Mouse (Mus musculus): ENCODE measurements at regions not wholly inside any gene's neighbourhood (a gene's known extent, or its start where the extent isn't known, plus 50 kb on each side); places are given as distances from the start of the nearest gene placed in this dataset.

DNA sequence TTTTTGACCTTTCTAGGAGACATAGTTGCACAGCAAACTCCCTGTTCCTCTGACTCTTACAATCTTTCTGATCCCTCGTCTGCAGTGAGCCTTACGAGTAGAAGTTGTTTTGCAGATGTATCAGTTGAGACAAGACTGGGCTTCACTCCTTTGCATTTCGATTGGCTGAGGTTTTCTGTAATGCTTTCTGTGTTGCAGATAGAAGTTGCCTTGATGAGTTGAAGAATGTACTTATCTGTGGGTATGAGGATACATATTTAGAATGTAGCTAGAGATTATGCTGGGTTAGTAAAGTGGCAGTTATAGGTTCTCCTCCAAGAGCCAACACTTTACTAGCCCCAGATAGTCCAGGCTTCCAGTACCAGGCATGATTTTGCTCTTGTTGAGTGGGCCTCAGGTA, 199.7 kb upstream of the Id2 start:
- Histone ChIP-seq H3K36me3 (ENCODE audit: insufficient read depth, low read length) (no peaks in the 10 kb centered on the region), H3K4me1 (replicated peaks; ENCODE audit: low read depth, low read length) (peaks cover 5% of the 10 kb centered on the region), H3K9me3 (ENCODE audit: low read length) (no peaks in the 10 kb centered on the region), H3K4me3 (replicated peaks; ENCODE audit: low read length) (no peak overlapping the region), H3K27me3 (ENCODE audit: insufficient read depth, low read length) (no peaks in the 10 kb centered on the region)
- TF ChIP-seq CTCF (conservative IDR thresholded peaks at IDR 0.05; ENCODE audit: low read length) (no peak), NANOG (IDR thresholded peaks at IDR 0.05; ENCODE audit: borderline replicate concordance, low read length) (no peak), POU5F1 (IDR thresholded peaks at IDR 0.05; ENCODE audit: borderline replicate concordance, low read length) (no peak)

GRCm38 (mm10) chr12:25294179-25295025, 197.5 kb upstream of the Id2 start:
- no peak overlapping the region for H3K4me3 ChIP-seq (replicated peaks; ENCODE audit: low read length)
- no peaks in the 10 kb centered on the region for H3K4me1 ChIP-seq (replicated peaks; ENCODE audit: low read depth, low read length)
- H3K27me3 ChIP-seq (ENCODE audit: insufficient read depth, low read length), result no peaks in the 10 kb centered on the region
- no peaks in the 10 kb centered on the region for H3K9me3 ChIP-seq (ENCODE audit: low read length)
- no peak for TF ChIP-seq NANOG (IDR thresholded peaks at IDR 0.05; ENCODE audit: borderline replicate concordance, low read length)
- no peaks in the 10 kb centered on the region for H3K36me3 ChIP-seq (ENCODE audit: insufficient read depth, low read length)

DNA sequence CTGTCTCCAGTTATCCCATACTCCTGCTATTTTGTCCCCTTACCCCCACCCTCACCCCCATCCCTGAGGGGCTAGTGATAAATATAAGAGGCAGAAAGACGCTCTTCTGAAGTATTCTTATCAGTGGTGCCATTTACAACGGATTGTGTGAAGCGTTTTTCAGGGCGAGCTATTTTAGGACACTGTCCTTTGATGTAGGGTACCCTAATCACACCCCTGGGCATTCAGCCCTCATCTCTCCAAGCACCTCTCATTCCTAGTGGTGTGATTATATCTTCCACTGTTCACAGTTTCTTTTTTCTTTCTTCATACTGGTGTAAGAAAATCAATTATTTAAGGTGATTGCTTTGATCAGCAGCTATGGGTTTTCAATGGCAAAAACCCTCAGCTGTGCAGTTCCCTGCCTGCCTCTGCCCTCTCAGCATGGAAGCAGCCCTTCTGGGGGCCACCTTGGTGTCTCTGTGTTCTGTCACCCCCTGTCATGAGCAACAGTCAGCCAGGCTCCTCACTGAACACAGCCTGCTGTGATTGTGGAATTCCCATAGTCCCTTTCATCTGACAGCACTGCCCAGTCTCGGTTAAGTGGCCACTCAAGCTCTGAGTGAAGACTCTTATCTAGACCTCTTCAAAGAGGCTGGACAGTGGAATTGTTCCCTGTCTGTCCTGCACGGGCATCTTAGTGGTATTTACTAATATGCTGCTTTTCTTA, 196.7 kb upstream of the Id2 start:
- H3K9me3 ChIP-seq (ENCODE audit: low read length), result no peaks in the 10 kb centered on the region
- TF ChIP-seq POU5F1 (IDR thresholded peaks at IDR 0.05; ENCODE audit: borderline replicate concordance, low read length) (no peak), NANOG (IDR thresholded peaks at IDR 0.05; ENCODE audit: borderline replicate concordance, low read length) (no peak), CTCF (conservative IDR thresholded peaks at IDR 0.05; ENCODE audit: low read length) (no peak)

GRCm38 (mm10) chr12:25289381-25289780, 192.4 kb upstream of the Id2 start:
- TF ChIP-seq POU5F1 (IDR thresholded peaks at IDR 0.05; ENCODE audit: borderline replicate concordance, low read length) (no peak), CTCF (conservative IDR thresholded peaks at IDR 0.05; ENCODE audit: low read length) (no peak), NANOG (IDR thresholded peaks at IDR 0.05; ENCODE audit: borderline replicate concordance, low read length) (no peak)
- no peaks in the 10 kb centered on the region for H3K4me1 ChIP-seq (replicated peaks; ENCODE audit: low read depth, low read length)
- H3K27me3 ChIP-seq (ENCODE audit: insufficient read depth, low read length), result no peaks in the 10 kb centered on the region
- H3K9me3 ChIP-seq (ENCODE audit: low read length), result no peaks in the 10 kb centered on the region
- no peak overlapping the region for H3K4me3 ChIP-seq (replicated peaks; ENCODE audit: low read length)
- H3K36me3 ChIP-seq (ENCODE audit: insufficient read depth, low read length), result no peaks in the 10 kb centered on the region

More for the DNA sequence above, 196.7 kb upstream of the Id2 start:
- Histone ChIP-seq H3K27me3 (ENCODE audit: insufficient read depth, low read length) (no peaks in the 10 kb centered on the region), H3K36me3 (ENCODE audit: insufficient read depth, low read length) (no peaks in the 10 kb centered on the region), H3K4me3 (replicated peaks; ENCODE audit: low read length) (no peak overlapping the region), H3K4me1 (replicated peaks; ENCODE audit: low read depth, low read length) (no peaks in the 10 kb centered on the region)

DNA sequence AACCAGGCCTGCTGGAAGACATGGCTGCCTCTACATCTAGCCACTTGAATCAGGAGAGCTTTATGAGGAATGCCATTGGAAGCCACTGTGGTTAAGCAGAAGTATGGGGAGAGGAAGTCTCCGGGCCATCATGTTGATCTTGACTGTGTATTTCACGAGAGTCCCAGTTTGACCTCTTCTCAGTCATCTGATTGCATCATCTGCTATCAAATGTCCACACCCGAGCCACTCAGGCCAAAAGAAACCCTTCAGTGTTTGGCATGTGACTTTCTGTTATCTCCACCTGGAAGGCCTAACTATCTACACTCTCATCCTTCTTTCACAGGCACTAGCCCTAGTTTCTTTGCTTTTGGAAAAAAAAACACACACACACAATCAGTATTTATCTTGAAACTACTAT, 186.9 kb upstream of the Id2 start:
- no peak for TF ChIP-seq CTCF (conservative IDR thresholded peaks at IDR 0.05; ENCODE audit: low read length)
- H3K4me1 ChIP-seq (replicated peaks; ENCODE audit: low read depth, low read length), result no peaks in the 10 kb centered on the region

GRCm38 (mm10) chr12:25281438-25281837, 184.5 kb upstream of the Id2 start:
- Histone ChIP-seq H3K36me3 (ENCODE audit: insufficient read depth, low read length) (no peaks in the 10 kb centered on the region), H3K4me1 (replicated peaks; ENCODE audit: low read depth, low read length) (no peaks in the 10 kb centered on the region), H3K4me3 (replicated peaks; ENCODE audit: low read length) (no peak overlapping the region), H3K9me3 (ENCODE audit: low read length) (no peaks in the 10 kb centered on the region), H3K27me3 (ENCODE audit: insufficient read depth, low read length) (peaks cover under 1% of the 10 kb centered on the region; the same call in 1 of the 2 replicates)
- no peak for TF ChIP-seq POU5F1 (IDR thresholded peaks at IDR 0.05; ENCODE audit: borderline replicate concordance, low read length)
- TF ChIP-seq CTCF (conservative IDR thresholded peaks at IDR 0.05; ENCODE audit: low read length), result no peak
- TF ChIP-seq NANOG (IDR thresholded peaks at IDR 0.05; ENCODE audit: borderline replicate concordance, low read length), result no peak

More for the DNA sequence above, 186.9 kb upstream of the Id2 start:
- no peaks in the 10 kb centered on the region for H3K9me3 ChIP-seq (ENCODE audit: low read length)
- H3K4me3 ChIP-seq (replicated peaks; ENCODE audit: low read length), result no peak overlapping the region
- no peaks in the 10 kb centered on the region for H3K36me3 ChIP-seq (ENCODE audit: insufficient read depth, low read length)
- no peaks in the 10 kb centered on the region for H3K27me3 ChIP-seq (ENCODE audit: insufficient read depth, low read length)

DNA sequence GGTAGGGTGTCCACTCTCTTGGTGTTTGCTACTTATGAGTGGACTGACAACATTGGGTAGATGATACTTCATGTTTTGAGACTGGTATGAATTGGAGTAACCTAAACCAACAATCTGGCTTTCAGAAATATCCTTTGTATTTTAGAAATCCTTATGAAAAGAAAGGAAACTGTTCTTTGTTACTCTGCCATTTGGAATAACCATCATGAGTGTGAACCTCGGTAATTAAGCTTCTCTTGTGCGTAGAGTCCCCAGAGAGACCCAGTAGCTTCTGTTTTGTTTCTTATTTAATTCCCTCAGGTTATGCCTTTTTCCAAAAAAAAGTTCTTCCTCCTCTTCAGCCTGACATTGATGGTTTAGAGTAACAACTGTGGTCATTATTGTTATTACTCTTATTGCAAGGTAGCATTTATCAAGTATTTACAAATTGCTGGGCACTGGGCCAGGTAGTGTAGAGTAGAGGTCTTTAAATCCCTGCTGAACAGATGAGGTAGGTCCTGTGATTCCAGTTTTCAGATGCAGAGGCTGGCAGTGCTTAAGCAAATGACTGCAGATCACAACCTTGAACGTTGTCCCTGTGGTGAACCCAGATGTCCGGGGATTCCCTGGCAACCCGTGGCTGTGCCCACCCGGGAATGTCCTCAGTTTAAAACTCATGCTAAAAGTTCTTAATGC, 176.8 kb upstream of the Id2 start:
- peaks cover 5% of the 10 kb centered on the region; the same call in 1 of the 2 replicates for H3K9me3 ChIP-seq (ENCODE audit: low read length)
- TF ChIP-seq CTCF (conservative IDR thresholded peaks at IDR 0.05; ENCODE audit: low read length), result no peak
- no peak for TF ChIP-seq NANOG (IDR thresholded peaks at IDR 0.05; ENCODE audit: borderline replicate concordance, low read length)
- TF ChIP-seq POU5F1 (IDR thresholded peaks at IDR 0.05; ENCODE audit: borderline replicate concordance, low read length), result no peak
- H3K4me3 ChIP-seq (replicated peaks; ENCODE audit: low read length), result no peak overlapping the region

GRCm38 (mm10) chr12:25272752-25273125, 175.8 kb upstream of the Id2 start:
- TF ChIP-seq POU5F1 (IDR thresholded peaks at IDR 0.05; ENCODE audit: borderline replicate concordance, low read length) (no peak), NANOG (IDR thresholded peaks at IDR 0.05; ENCODE audit: borderline replicate concordance, low read length) (no peak), CTCF (conservative IDR thresholded peaks at IDR 0.05; ENCODE audit: low read length) (no peak)
- H3K4me1 ChIP-seq (replicated peaks; ENCODE audit: low read depth, low read length), result peaks cover 18% of the 10 kb centered on the region
- H3K27me3 ChIP-seq (ENCODE audit: insufficient read depth, low read length), result peaks cover 27% of the 10 kb centered on the region
- peaks cover 5% of the 10 kb centered on the region; the same call in 1 of the 2 replicates for H3K9me3 ChIP-seq (ENCODE audit: low read length)
- no peak overlapping the region for H3K4me3 ChIP-seq (replicated peaks; ENCODE audit: low read length)
- no peaks in the 10 kb centered on the region for H3K36me3 ChIP-seq (ENCODE audit: insufficient read depth, low read length)

More for the DNA sequence above, 176.8 kb upstream of the Id2 start:
- no peaks in the 10 kb centered on the region for H3K36me3 ChIP-seq (ENCODE audit: insufficient read depth, low read length)
- H3K4me1 ChIP-seq (replicated peaks; ENCODE audit: low read depth, low read length), result peaks cover 15% of the 10 kb centered on the region
- peaks cover 18% of the 10 kb centered on the region for H3K27me3 ChIP-seq (ENCODE audit: insufficient read depth, low read length)
